Mouse (Mus musculus) spleen, adult 2 months (tissue): ENCODE results near the gene 1810010D01Rik.

Experiments used
- CTCF ChIP-seq: fragments of 200-500 bp; IDR thresholded peaks from 2 replicates; pipeline ENCODE4 v1.5.1; 2011; ENCODE audit warnings: mild to moderate bottlenecking, inconsistent platforms; ENCODE audit not compliant: insufficient read depth, insufficient read length, insufficient replicate concordance; ENCODE audit errors: extremely low read depth
- POLR2A ChIP-seq: fragments of 200-500 bp; IDR thresholded peaks from 2 replicates; pipeline ENCODE4 v1.6.1; 2011; ENCODE audit warnings: low read depth, low read length, inconsistent platforms

DNA sequence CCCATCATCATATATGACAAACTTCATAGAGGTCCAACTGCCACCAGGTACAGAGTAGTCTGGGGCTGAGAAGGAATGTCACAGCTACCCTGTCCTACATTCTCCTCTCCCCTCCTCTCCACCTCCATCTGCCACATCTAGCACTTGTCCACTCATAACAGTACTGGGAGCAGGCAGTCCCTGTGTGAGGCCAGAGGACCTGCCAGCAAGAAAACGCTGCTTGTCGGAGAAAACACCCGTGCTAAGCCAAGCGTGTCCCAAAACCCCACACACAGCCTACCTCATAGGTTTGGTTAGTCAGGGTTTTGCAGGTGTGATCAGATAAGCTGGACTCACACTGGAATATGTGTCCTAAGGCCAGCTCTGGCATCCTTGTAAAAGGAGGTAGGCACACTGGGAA, 33.0 kb upstream of the 1810010D01Rik start:
- TF ChIP-seq POLR2A (no peak), CTCF (no peak)
